Mouse (Mus musculus) embryonic facial prominence, embryonic 15.5 days (tissue): ENCODE data around the gene Otogl. TPM values are rescaled to one million over a fixed set of nuclear protein-coding genes. Genes with fewer than 3 reads are reported as not detected.
"Not testable (repeated sequence)": the region's sequence is repeated elsewhere in the genome, so short reads cannot be mapped to it uniquely, and the experiment has no call there.

Experiments used
- ATAC-seq: fragments of 200-750 bp; cut with Nextera tagmentation; 2 replicates; pipeline ENCODE4 v1.8.0; 2017; ENCODE audit warnings: low read depth, moderate TSS enrichment; ENCODE audit not compliant: insufficient number of reproducible peaks, low FRiP score, low TSS enrichment
- H3K27ac ChIP-seq: fragments of 300-500 bp; sonication (generic); replicated peaks from 2 replicates; pipeline ENCODE4 v1.5.1; 2015; ENCODE audit warnings: mild to moderate bottlenecking, inconsistent platforms
- H3K27me3 ChIP-seq: fragments of 300-500 bp; sonication (generic); 2 replicates; pipeline ENCODE4 v1.6.1; 2015; ENCODE audit warnings: inconsistent platforms
- H3K36me3 ChIP-seq: fragments of 300-500 bp; sonication (generic); 2 replicates; pipeline ENCODE4 v1.6.1; 2015; ENCODE audit warnings: mild to moderate bottlenecking, inconsistent platforms
- H3K4me1 ChIP-seq: fragments of 300-500 bp; sonication (generic); 2 replicates; pipeline ENCODE4 v1.6.1; 2015; ENCODE audit warnings: inconsistent platforms
- H3K4me2 ChIP-seq: fragments of 300-500 bp; sonication (generic); replicated peaks from 2 replicates; pipeline ENCODE4 v1.6.1; 2015; ENCODE audit warnings: mild to moderate bottlenecking, inconsistent platforms
- H3K4me3 ChIP-seq: fragments of 300-500 bp; sonication (generic); replicated peaks from 2 replicates; pipeline ENCODE4 v1.5.1; 2015; ENCODE audit warnings: mild to moderate bottlenecking, inconsistent platforms
- H3K9ac ChIP-seq: fragments of 300-500 bp; sonication (generic); 2 replicates; pipeline ENCODE4 v1.6.1; 2015; ENCODE audit warnings: inconsistent platforms
- H3K9me3 ChIP-seq: fragments of 300-500 bp; sonication (generic); replicated peaks from 2 replicates; pipeline ENCODE4 v1.6.1; 2016; ENCODE audit warnings: inconsistent platforms
- WGBS: fragments of 180-500 bp; shearing (Covaris S2); methylation state at CpG from one replicate; pipeline ENCODE4 v1.1.7; 2015; 5-methylcytosine and 5-hydroxymethylcytosine counted together
- polyA plus RNA-seq: library from polyadenylated mRNA; unstranded; fragments of >200 nt; fragmentation: Nextera tagmentation; extraction: Ambion mirVana; gene quantifications from 2 replicates; pipeline ENCODE4 v1.2.1, GENCODE M21; 2015

Gene Otogl
- polyA plus RNA-seq, 1 experiment from 2014 or later, result 0.29 TPM

DNA sequence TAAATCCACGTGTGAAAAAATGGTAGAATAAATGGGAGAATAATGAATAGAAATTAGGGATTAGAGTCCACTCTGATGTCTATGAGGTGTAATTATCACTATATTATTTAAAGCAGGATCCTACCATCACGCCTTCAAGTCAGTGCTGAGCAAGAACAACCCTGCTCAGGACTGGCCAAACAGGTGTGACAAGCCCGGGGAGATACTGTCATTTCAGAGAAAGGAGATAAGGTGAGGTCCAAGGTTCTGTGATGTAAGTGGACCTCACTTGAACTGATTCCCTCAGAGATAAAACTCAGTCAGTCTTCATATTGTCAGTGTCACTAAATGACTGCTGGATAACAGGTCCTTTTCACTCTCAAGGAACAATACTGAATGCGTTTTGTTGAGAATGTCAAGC lies 44.5 kb downstream of the Otogl start:
- no peaks in the 10 kb centered on the region for H3K4me1 ChIP-seq
- H3K36me3 ChIP-seq, result no peaks in the 10 kb centered on the region
- H3K4me2 ChIP-seq, result no peak overlapping the region
- no peak overlapping the region for H3K27ac ChIP-seq
- ATAC-seq, result no peak
- H3K27me3 ChIP-seq, result no peaks in the 10 kb centered on the region
- H3K9me3 ChIP-seq, result no peaks in the 10 kb centered on the region
- H3K9ac ChIP-seq, result no peak overlapping the region
- no peak overlapping the region for H3K4me3 ChIP-seq
- 70% methylated on average over 4 of the region's 4 CpGs for whole genome bisulfite sequencing

DNA sequence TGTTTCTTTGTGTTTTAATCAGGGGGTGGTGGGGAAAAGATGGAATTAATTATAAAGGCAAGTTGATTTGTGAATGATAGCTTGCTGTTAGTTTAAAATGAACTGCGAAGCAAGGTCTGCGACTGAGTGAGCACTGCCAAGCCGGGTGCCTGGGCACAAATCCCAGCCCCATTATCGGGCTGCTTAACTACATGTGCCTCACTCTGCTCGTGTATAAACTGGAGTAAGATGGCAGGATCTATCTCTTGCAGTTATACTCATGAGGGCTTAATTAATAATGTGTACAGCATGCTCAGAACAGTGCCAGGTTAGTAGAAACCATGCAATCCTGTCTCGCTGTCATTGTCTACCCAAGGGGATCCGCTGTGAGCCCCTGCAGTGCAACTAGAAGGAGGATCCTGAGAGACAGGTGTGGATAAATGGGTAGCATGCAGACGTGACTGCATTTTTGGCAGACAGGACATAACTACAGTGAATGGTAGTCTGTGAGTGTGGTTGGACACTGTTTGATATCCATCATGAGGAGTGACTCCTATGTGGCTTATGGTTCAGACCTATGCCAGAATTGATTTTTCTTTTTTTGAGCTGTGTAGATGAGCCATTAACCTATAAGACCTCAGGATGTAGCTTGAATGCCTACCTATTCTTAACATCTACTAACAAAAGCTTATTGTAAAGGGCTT lies 51.6 kb downstream of the Otogl start:
- H3K9me3 ChIP-seq, result no peaks in the 10 kb centered on the region
- no peaks in the 10 kb centered on the region for H3K36me3 ChIP-seq
- no peak overlapping the region for H3K9ac ChIP-seq
- no peak for ATAC-seq
- no peak overlapping the region for H3K27ac ChIP-seq
- no peak overlapping the region for H3K4me2 ChIP-seq
- no peak overlapping the region for H3K4me3 ChIP-seq
- 66% methylated on average over 8 of the region's 8 CpGs for WGBS
- H3K4me1 ChIP-seq, result no peaks in the 10 kb centered on the region
- H3K27me3 ChIP-seq, result no peaks in the 10 kb centered on the region

DNA sequence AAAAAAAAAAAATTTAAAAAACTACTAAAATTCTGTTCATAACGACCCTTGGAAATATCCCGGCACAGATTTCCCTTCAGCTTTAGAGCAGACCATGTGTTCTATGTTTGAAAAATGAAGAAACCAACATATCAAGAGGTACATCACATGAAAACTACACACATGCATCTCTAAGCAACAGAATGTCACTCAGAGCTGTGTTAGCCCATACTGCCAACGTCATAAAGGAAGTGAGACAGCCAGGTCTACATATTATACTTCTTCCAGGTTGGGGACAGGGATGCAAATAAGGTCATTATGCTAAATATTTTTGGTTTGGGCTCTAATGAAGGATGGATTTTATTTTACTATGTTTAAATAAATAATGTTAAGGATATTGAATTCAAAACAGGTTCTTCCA lies 52.7 kb downstream of the Otogl start:
- Histone ChIP-seq H3K36me3 (no peaks in the 10 kb centered on the region), H3K9ac (no peak overlapping the region), H3K4me3 (no peak overlapping the region), H3K27ac (no peak overlapping the region), H3K4me1 (no peaks in the 10 kb centered on the region), H3K4me2 (no peak overlapping the region), H3K9me3 (no peaks in the 10 kb centered on the region), H3K27me3 (no peaks in the 10 kb centered on the region)
- WGBS, result 84% methylated on average over 3 of the region's 3 CpGs
- ATAC-seq, result no peak

DNA sequence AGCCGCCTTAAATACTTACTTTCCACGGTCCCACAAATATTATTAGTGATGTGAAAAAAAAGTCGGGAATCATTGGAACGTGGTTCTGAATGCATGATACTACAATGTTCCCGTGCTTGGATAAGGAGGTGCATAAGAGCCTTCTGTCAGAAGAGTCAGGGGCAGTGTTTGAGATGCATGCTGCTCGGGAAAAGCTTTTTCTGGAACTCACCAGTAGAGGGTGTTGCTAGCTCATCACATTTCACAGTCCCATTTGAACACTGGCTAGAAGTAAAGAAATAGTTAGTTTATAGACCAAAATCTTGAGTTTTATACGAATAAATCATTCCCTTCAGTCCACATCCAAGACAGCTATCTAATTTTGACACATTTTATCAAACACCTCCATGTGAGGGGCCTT lies 53.2 kb downstream of the Otogl start:
- no peaks in the 10 kb centered on the region for H3K27me3 ChIP-seq
- ATAC-seq, result no peak
- no peaks in the 10 kb centered on the region for H3K4me1 ChIP-seq
- H3K27ac ChIP-seq, result no peak overlapping the region
- H3K4me2 ChIP-seq, result no peak overlapping the region
- H3K9me3 ChIP-seq, result no peaks in the 10 kb centered on the region
- H3K9ac ChIP-seq, result no peak overlapping the region
- no peaks in the 10 kb centered on the region for H3K36me3 ChIP-seq
- no peak overlapping the region for H3K4me3 ChIP-seq
- WGBS, result 31% methylated on average over 7 of the region's 7 CpGs

DNA sequence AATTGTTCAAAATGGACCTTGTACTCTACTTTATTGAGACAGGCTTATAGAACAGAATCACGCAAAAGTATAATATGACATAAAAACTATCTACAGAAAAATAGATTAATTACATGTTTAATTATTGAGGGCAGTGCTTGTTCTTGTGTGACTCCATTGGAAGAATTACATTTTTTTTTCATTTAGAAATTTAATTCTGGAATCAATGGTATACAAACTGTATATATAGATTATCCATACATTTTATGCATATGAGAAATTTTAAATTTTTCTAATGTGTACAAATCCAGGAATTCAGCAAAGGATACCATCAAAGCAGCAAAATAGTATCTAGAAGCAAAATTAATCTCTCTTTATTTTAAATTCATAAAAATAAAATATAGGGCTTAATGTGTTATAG lies 67.0 kb downstream of the Otogl start:
- no peak overlapping the region for H3K4me2 ChIP-seq
- H3K4me3 ChIP-seq, result no peak overlapping the region
- H3K9me3 ChIP-seq, result no peaks in the 10 kb centered on the region
- H3K4me1 ChIP-seq, result no peaks in the 10 kb centered on the region
- H3K36me3 ChIP-seq, result no peaks in the 10 kb centered on the region
- H3K27ac ChIP-seq, result no peak overlapping the region
- WGBS, result 93% methylated on average over 1 of the region's 1 CpGs
- no peak for ATAC-seq
- H3K9ac ChIP-seq, result no peak overlapping the region
- H3K27me3 ChIP-seq, result no peaks in the 10 kb centered on the region

DNA sequence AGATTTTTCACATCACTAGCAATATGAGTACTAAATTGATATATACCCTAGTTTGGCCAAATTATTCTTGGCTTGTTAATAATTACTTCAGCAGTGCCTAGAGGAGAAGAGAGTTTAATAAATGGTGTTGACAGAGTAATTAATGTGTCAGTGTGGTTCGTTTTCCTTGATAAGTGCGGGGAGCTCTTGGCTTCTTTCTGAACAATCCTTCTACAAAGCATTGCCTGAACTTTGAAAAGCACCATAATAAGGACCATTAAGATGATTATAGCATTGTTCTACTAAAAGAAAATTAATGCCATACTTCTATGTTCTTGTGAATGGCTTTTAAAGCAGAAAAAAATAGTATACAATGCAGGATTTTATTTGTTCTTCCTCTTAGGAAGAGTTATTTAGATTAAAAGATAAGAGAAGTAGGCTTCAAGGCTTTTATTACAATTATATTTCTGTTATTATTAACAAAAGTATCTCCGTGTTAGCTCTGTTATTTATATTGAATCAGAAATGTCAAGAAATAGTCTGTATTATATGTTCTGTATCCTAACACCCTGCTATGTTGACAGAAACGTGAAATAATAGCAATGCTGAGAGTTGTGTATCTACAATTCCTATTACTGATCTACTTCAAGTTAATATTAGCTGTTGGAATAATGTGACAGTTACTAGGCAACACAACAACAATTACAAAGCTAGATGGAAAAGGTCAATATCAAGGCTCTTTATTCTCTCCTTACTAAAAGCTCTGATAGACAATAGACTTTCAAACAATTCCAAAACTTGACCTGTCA lies 77.3 kb downstream of the Otogl start:
- no peak for ATAC-seq
- Histone ChIP-seq H3K9me3 (no peaks in the 10 kb centered on the region), H3K4me1 (no peaks in the 10 kb centered on the region), H3K27me3 (no peaks in the 10 kb centered on the region), H3K4me2 (no peak overlapping the region), H3K4me3 (no peak overlapping the region), H3K9ac (no peak overlapping the region), H3K36me3 (no peaks in the 10 kb centered on the region), H3K27ac (no peak overlapping the region)
- WGBS, result 61% methylated on average over 4 of the region's 4 CpGs

DNA sequence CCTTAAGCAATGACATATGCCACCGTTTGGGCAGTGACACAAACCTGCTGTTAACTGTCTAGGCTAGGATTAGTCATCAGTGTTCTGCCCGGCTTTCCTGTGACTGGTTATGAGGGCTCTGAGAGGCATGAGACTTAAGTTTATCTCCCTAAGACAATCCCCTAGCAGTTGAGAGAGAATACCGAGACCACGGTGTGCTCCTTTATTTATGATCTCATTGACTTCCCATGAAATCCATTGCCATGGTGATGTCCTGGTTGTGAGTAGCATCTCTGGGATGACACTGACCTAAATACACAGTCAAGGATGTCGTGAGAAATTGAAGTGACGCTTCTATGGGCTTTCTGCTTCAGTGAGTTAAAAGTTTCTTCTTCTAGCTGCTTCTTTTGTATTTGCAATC lies 82.8 kb downstream of the Otogl start:
- H3K27me3 ChIP-seq, result no peaks in the 10 kb centered on the region
- 81% methylated on average over 6 of the region's 6 CpGs for WGBS
- H3K4me3 ChIP-seq, result no peak overlapping the region
- H3K9me3 ChIP-seq, result no peaks in the 10 kb centered on the region
- no peak for ATAC-seq
- H3K36me3 ChIP-seq, result no peaks in the 10 kb centered on the region
- H3K27ac ChIP-seq, result no peak overlapping the region
- no peak overlapping the region for H3K4me2 ChIP-seq
- H3K4me1 ChIP-seq, result no peaks in the 10 kb centered on the region
- no peak overlapping the region for H3K9ac ChIP-seq

DNA sequence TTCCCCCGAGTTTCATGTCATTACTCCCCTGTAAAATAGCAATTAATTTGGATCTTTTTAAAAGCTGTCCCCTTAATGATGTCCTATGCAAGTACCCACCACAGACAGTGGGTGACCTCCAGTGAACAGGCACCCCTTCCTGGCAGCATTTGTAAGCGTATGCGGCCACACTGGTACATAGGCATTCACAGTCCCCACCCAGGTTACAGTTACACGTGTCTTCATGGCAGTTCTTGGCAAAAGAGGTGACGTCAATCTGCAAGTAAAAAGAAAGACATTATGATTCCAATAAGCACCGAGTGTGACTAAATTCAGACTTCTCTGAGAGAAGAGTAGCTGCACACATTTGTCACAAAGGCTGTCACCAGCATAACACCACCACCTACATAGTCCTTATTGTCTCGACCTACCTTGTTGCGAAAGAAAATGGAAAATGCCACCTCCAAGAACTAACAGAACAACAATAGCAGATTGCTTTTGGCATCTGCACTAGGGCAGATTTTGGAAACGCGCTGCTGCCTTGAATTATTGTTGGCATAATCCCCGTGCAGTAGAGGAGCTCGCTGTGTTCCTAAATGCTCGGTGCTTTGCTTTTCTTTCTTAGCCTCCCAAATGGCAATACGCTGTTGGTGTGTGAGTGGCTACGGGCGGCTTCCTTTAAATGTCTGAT lies 98.0 kb downstream of the Otogl start:
- no peak overlapping the region for H3K27ac ChIP-seq
- H3K9me3 ChIP-seq, result no peaks in the 10 kb centered on the region
- no peak for ATAC-seq
- no peaks in the 10 kb centered on the region for H3K4me1 ChIP-seq
- H3K36me3 ChIP-seq, result no peaks in the 10 kb centered on the region
- WGBS, result 80% methylated on average over 16 of the region's 16 CpGs
- H3K4me2 ChIP-seq, result no peak overlapping the region
- H3K27me3 ChIP-seq, result no peaks in the 10 kb centered on the region
- H3K9ac ChIP-seq, result no peak overlapping the region
- no peak overlapping the region for H3K4me3 ChIP-seq

DNA sequence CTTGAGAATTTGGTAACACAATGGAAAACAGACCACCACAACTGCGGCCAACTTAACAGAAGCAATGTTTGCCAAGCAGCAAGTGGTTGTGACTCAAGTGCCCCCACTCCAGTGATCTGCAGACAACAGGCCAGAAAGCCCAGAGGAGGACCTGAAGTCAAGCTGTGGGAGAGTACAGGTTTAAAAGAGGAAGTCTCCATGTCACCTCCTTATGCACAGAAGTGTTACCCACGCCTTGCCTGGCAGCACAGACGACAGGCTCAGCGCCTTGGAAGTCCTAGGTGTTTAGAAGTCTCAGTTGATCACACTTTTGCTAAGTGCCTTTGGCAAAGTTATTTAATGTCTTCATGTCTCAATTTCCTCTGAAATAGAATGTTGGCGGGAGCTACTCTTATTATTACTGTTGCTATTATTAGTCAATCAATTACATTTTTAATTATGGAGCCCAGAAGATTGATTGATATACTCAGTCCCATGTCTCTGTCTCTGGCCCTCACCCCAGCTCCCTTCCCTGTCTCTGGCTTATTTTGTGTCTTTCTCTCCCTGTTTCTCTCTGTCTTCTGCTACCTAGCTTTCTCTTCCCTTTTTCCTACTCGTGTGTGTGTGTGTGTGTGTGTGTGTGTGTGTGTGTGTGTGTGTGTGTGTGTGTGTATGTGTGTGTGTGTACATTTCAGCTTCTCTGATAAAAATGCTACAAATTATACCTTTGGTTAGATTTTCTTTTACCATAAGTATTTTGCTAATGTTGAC lies 101.1 kb downstream of the Otogl start:
- no peaks in the 10 kb centered on the region for H3K9me3 ChIP-seq
- no peak for ATAC-seq
- no peaks in the 10 kb centered on the region for H3K4me1 ChIP-seq
- H3K27ac ChIP-seq, result no peak overlapping the region
- WGBS, result 78% methylated on average over 5 of the region's 6 CpGs
- H3K4me2 ChIP-seq, result no peak overlapping the region
- H3K9ac ChIP-seq, result no peak overlapping the region
- no peaks in the 10 kb centered on the region for H3K36me3 ChIP-seq
- H3K27me3 ChIP-seq, result no peaks in the 10 kb centered on the region
- H3K4me3 ChIP-seq, result no peak overlapping the region

DNA sequence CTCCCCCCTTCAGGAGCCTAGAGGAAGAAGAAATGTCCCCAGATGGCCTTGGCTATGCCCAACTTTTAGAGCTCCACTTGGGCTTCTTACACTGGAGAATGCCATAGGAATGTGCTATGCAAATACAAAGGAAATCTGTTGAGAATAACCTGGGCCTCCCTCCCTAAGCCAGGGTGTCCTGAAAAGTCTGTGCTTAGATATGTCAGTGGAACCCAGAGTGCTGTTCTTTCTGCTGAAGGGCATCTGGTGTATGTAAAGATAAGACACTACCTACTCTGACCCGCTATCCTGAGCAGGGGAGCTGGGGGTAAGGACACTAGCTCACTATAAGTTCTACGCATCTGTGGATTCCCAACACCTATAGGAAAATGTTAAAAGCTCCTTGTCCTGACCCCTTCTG lies 106.7 kb downstream of the Otogl start:
- no peak for ATAC-seq
- WGBS, result 88% methylated on average over 2 of the region's 2 CpGs
- Histone ChIP-seq H3K9me3 (no peaks in the 10 kb centered on the region), H3K27me3 (no peaks in the 10 kb centered on the region), H3K27ac (no peak overlapping the region), H3K36me3 (no peaks in the 10 kb centered on the region), H3K4me3 (no peak overlapping the region), H3K9ac (no peak overlapping the region), H3K4me2 (no peak overlapping the region), H3K4me1 (no peaks in the 10 kb centered on the region)

DNA sequence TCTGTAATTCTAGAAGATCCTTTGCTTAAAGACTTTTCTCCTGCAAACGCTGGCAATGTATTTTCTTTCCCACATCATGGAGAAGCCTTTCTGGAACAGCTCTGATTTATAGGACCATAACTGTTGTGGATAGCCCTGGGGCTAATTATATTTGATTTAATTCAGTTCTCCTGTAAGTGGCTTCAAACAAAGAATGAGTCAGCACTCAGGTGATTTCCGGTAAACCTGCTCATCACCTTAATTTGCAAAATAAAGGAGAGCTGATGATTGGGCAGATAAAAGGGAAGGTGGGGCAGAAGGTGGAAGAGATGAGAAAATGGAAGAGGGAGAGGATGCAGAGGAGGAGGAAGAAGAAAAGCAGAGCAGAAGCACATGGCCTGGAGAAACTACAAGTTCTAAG lies 107.6 kb downstream of the Otogl start:
- not testable (repeated sequence) for H3K9ac ChIP-seq, H3K4me1 ChIP-seq, H3K4me2 ChIP-seq, H3K9me3 ChIP-seq, H3K4me3 ChIP-seq, H3K36me3 ChIP-seq, H3K27ac ChIP-seq, H3K27me3 ChIP-seq, ATAC-seq
- WGBS, result 35% methylated on average over 2 of the region's 2 CpGs
